Mouse (Mus musculus): ENCODE data around the gene Rcan1.
A peak's percentile ranks its signal among the peaks of the same experiment; 100 is the strongest.

The Rcan1 gene

DNA sequence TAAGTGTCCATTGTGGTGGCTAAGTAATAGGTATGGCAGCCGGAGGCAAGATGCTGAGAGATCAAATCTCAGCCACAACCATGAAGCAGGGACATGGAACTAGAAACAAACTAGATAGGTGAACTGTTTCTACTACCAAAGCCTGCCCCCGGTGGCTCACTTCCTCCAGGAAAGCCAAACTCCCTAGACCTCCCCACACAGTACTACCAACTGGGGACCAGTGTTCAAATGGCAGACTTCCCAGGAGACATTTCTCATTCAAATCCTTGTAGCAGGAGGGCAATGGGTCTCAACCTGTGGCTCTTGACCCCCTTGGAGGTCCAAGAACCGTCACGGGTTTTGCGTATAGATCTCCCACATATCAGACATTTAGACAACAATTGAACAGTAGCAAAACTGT, 3.6 kb downstream of the Rcan1 start:
- no peak for DNase-seq

GRCm38 (mm10) chr16:92465642-92466526, 4.8 kb downstream of the Rcan1 start:
- DNase-seq = peak; percentile 93 to 94

DNA sequence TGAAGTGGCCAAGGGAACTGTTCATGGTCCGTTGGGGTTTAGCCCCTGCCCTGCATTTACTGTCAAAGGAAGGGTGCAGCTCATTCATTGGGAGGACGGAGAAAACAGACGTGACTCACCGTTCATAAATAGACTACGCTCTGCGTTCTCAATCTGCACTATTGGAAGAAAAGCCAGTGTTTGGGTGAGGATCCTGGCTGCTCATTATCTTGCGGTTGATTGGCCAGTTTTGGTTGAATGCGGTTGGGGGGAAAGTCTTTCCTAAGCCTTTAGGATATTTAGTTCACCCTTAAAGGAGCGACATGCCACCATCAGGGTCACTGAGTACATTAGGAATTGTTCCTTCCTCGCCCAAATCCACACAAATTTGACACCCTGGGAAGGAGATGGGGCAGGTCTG, 5.4 kb downstream of the Rcan1 start:
- DNase-seq = no peak

DNA sequence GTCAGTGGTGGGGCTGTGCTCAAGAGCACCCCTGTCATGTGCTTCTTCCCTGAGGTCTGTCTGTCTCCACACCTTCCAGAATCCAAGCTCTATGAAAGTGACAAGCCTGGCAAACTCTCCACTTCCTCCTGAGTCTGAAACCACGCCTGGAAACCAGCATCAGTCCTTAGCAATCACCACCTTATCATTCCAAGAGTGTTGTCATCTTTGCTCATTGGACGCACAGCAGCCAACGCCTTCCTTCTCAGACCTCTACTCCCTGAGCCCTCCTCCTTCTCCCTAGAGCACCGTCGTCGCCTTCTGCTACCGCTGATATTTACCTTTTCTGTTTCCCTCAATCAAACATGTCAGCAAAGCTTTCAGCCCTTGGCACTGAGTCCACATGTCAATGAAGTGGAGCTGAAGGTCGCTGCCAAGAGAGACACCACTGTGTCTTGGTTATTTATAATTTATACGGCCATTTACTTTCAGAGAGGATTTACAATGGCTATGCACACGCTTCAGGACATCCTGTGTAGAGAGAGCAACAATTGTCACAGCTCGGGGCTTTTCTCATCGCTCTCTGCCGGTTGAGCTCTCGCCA, 6.2 kb downstream of the Rcan1 start:
- no peak for DNase-seq

- DNase-seq = no peak
These were observed 9.3 kb downstream of the Rcan1 start for GRCm38 (mm10) chr16:92461412-92461811.

DNA sequence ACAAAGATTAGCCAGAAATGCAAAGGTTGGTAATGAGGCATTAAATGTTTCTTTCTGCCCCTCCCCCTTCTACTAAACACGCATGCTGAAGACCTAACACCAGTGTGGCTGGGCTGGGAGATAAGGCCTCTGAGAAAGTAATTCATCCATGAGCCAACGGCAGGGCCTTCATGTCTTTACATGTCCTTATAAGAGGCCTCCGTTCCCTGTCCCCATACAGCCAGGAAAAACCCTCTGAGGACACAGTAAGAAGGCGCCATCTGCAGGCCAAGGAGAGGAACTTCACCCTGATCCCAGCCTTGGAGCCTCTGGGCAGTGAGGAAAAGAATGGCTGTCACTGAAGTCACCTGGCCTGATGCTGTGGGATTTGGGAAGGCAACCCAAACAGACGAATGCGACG, 13.1 kb downstream of the Rcan1 start:
- DNase-seq = peak in 1 of 2 experiments; percentile 52

DNA sequence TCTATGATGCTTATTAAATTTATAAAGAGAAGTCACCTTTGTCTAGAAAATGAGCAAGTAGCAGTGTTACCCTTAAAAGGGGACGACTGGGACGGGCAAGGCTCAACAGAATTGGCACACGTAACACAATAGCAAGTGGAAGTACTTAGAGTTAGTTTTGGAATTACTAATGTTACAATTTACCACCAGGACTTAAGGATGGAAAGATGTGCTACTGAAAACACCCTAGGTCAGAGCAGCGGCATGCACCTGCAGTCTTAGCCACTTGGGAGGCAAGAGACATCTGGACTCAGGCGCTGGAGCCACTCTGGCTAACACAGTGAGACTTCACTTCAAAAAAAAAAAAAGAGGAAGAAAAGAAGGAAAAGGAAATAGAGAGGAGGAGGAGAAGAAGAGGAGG, 14.7 kb downstream of the Rcan1 start:
- no peak for DNase-seq

DNA sequence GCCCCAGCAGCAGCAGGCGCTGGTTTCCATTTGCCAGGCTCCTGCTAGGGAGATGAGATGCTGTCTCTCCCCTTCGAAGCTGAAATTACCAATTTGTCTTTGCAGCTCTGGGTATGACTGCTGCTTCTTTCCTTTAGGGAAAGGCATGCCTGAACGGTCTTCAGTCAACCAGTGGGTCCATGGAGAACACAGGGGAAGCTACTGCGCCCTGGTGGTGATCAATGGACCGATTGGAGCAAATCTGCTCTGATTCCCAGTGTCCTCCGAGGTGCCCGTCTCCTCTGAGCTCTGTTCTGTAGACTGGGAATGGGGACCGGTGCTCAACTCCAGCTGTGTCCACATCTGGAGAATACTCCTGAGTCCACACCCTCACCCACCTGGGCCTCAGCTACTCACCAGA, 15.2 kb downstream of the Rcan1 start:
- DNase-seq = no peak

- no peak for DNase-seq
These were observed 16.2 kb downstream of the Rcan1 start for GRCm38 (mm10) chr16:92454495-92454894.

- no peak for DNase-seq
These were observed 16.7 kb downstream of the Rcan1 start for GRCm38 (mm10) chr16:92454002-92454401.

- no peak for DNase-seq
These were observed 18.1 kb downstream of the Rcan1 start for GRCm38 (mm10) chr16:92452609-92453008.

DNA sequence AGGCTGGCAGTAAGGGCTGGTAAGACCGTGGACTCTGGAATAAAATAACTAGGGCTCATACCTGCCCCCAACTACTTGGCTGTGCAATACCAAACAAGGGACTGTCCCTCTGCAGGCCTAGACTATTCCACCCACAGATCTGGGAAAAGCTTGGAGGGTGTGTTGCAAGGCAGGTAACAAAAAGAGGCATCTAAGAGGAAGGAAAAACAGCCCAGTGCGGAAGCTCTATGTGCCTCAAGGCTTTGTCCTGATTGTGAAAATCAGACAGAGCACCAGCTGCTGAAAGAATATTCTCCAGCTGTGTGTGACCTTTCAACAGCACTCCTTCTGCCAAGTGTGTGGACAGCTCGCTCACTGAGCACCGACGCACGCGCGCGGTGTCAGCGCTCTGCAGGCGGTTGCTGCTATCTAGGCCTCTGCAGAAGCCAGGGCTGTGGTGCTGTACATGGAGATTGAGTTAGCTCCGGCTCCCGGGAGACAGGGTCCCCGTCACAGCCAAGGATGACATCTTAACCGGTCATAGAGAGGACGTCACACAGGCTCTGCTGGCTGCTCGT, 19.1 kb downstream of the Rcan1 start:
- DNase-seq = no peak

GRCm38 (mm10) chr16:92450331-92450730, 20.3 kb downstream of the Rcan1 start:
- DNase-seq = no peak

DNA sequence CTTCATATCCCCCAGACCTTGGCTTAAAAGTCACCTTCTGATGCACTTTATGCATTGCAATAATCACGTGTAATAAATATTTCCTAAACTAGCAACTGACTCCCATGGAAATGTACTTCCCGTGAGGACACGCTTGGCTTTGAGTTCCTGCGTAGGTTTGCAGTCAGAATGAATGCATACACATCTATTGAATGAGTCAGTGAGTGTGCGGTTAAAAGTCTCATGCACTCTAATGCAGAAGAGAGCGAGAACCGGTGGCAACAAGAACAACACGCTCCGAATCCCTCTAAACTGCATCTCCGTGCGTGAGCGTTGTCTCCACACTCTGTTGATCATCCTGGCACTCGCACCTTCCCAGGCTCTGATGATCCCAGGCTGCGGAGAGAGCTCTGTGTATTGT, 21.6 kb downstream of the Rcan1 start:
- no peak for DNase-seq

GRCm38 (mm10) chr16:92445377-92445776, 25.3 kb downstream of the Rcan1 start:
- DNase-seq = no peak

DNA sequence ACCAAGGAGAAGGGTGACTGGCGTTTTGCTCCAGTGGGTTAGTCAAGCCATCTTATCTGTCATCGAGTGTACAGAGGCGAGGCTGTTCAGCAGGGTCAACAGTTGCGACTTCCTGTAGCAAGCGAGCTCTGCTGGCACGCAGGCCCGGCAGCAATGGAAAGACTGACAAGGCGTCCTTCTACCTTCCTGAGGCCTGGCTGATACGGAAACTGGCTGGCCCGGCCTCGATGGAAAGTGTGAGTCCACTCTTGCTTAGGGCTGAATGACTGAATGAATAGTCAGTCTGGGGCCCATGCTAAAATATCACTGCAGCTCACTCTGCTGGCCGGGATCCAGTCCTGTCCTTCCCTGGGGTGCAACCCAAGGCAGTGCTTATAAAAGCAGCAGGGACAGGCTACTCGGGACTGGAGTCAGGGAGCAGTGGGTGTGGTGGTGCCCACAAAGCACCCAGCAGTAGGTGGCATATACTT, 27.0 kb downstream of the Rcan1 start:
- DNase-seq = peak in 1 of 2 experiments; percentile 45

GRCm38 (mm10) chr16:92442946-92443345, 27.7 kb downstream of the Rcan1 start:
- DNase-seq = no peak

- DNase-seq = no peak
These were observed 28.5 kb downstream of the Rcan1 start for GRCm38 (mm10) chr16:92442150-92442549.

DNA sequence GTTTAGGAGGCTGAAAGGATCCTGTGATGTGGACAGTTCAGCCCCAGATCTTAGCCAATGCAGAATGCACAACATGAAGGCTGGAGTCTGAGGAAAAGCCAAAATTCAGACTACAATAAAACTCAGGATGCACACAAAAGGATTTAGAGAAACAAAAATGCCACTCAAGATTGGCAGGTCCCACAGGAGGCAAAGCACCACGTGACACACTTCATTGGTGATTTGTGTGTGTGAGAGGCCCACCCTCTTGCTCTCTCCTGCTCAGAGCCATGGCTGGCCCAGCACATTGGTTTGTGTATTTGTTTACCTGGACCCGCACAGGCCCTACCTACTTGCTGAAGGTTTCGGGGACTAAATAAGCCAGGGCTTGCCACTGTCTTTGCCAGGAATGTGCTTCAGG, 29.5 kb downstream of the Rcan1 start:
- no peak for DNase-seq

DNA sequence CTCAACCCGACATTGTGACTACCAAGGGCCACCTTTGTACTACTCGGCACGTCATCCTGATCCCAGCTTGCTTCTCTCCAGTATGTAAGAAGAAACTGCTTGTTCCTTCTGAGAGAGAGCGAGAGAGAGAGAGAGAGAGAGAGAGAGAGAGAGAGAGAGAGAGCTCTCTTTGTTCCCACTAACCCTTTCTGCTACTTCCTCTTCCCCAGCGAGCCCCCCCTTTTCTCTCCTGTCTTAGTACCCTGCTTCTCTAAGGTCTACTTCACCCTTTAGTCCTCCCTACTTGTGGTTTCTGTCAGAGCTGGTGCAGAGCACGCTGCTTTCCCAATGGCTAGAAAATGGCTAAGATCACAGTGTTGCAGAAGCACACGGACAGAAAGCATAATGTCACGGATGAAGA, 30.4 kb downstream of the Rcan1 start:
- no peak for DNase-seq

- no peak for DNase-seq
These were observed 30.9 kb downstream of the Rcan1 start for GRCm38 (mm10) chr16:92439775-92440174.

DNA sequence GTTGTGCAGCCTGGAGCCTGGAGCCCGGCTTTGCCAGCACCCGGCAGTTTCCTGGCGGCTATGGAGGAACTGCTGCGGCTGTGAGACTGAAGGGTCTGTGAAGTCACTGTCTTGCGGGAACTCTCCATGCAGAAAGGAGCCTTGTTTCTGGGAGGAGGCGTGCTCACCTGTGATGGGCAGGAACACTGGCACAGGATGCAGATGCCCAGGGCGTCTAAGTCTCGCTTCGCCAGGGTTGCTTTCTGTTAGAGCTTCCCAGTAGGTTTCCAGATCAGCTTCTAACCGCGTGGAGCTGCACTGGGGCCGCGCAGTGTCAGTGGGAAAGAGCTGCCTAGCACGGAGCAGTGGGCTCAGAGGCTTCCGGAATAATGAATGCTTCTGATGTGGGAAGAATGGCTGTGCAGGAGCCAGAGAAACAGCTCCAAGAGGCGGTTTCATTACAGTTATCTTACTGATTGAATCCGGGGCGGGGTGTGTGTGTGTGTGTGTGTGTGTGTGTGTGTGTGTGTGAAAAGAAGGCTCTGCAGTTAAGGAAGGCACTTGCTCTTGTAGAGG, 35.2 kb downstream of the Rcan1 start:
- DNase-seq = no peak

DNA sequence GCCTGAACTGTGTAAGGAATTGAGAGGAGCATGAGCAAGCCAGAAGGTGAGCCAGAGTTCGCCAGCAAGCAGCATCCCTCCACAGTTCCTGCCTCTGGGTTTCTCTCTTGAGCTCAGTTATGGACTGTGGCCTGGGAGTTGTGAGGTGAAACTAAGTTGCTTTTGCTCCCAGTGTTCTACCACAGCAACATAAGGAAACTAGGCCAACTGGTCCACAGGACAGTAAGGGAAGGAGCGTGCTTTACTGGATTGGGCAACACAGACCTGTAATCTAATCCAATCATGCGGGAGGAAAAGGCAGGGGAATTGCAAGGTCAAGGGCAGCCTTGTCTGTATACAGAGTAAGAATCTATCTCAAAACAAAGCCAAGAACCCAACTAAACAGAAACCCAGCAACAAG, 37.5 kb downstream of the Rcan1 start:
- DNase-seq = no peak

- DNase-seq = no peak
These were observed 39.9 kb downstream of the Rcan1 start for GRCm38 (mm10) chr16:92430731-92431130.
